Mouse (Mus musculus): ENCODE data around the gene Gm17521.
"Not testable (repeated sequence)": the region's sequence is repeated elsewhere in the genome, so short reads cannot be mapped to it uniquely, and the experiment has no call there.

Gm17521 gene

DNA sequence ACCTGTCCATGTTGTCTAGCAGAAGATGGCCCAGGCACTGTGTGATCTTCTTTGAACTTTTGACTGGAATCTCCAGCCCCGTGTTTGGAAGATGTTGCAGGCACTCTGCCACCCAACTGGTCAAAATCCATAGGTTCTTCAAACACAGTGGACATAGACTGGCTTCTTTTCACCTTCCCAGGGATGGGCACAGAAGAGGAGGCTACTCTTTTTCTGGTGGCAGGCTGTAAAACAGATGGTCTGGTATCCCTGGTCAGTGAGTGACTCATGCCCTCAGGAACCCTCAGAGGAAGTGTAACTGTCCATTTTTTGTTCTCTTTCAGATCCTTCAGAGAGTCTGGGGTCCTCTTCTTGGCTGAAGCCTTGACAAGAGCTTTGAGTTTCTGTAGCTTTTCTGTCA is at the start of gene Gm17521:
TSS of gene Gm17521 (minus strand) at position 101 of the 400 bp plus-strand sequence.
- in situ Hi-C loops (cut with MboI, MseI): not testable (repeated sequence)

DNA sequence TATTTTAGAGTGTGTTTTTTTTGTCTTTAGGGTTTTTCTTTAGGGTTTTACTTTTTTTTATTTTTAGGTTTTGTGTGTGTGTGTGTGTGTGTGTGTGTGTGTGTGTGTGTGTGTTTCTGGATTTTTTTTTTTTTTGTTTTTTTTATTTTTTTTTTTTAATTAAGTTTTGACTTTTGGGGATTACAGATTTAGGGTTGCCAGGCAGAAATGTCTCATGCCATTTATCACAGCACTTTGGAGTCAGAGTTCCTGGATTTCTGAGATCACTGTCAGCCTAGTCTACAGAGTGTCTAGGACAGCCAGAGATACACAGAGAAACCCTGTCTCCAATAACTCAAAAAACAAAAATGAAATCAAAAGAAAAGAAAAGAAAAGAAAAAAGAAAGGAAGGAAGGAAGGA is 14.5 kb upstream of the Gm17521 start:
- in situ Hi-C loops (cut with MboI, MseI): no loop called here

DNA sequence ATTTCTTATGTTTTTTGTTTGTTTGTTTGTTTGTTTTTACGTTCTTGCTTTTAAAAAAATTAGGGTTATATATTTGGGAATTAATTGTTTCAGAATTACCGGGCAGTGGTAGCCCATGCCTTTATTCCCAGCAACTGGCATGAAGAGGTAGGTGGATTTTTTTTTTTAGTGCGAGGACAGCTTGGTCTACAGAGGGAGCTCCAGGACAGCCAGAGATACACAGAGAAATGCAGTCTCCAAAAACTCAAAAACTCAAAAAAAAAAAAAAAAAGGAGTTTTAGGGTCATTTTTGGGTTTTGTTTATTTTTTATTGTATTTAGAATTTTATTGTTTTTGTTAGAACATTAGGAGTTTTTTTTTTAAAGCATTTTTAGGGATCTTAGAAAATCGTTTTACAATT is 14.0 kb upstream of the Gm17521 start:
- in situ Hi-C loops (cut with MboI, MseI): no loop called here
